Mouse (Mus musculus) kidney, embryonic 15.5 days (tissue): Measurements from ENCODE around the gene Arl2. TPM values are rescaled to one million over a fixed set of nuclear protein-coding genes. Genes with fewer than 3 reads are reported as not detected.
"Not testable (repeated sequence)": the region's sequence is repeated elsewhere in the genome, so short reads cannot be mapped to it uniquely, and the experiment has no call there.

ENCODE experiments used
- ATAC-seq: fragments of 200-750 bp; cut with Nextera tagmentation; replicated peaks from 2 replicates; pipeline ENCODE4 v1.8.0; 2017; ENCODE audit warnings: moderate TSS enrichment; ENCODE audit not compliant: low FRiP score
- H3K27ac ChIP-seq: fragments of 300-500 bp; sonication (generic); 2 replicates; pipeline ENCODE4 v1.5.1; 2015; ENCODE audit warnings: mild to moderate bottlenecking, inconsistent platforms
- H3K27me3 ChIP-seq: fragments of 300-500 bp; sonication (generic); 2 replicates; pipeline ENCODE4 v1.6.1; 2015; ENCODE audit warnings: inconsistent platforms
- H3K36me3 ChIP-seq: fragments of 300-500 bp; sonication (generic); 2 replicates; pipeline ENCODE4 v1.6.1; 2015; ENCODE audit warnings: inconsistent platforms
- H3K4me1 ChIP-seq: fragments of 300-500 bp; sonication (generic); 2 replicates; pipeline ENCODE4 v1.6.1; 2015; ENCODE audit warnings: inconsistent platforms
- H3K4me2 ChIP-seq: fragments of 300-500 bp; sonication (generic); 2 replicates; pipeline ENCODE4 v1.6.1; 2015; ENCODE audit warnings: moderate library complexity, mild to moderate bottlenecking, inconsistent platforms
- H3K4me3 ChIP-seq: fragments of 300-500 bp; sonication (generic); replicated peaks from 2 replicates; pipeline ENCODE4 v1.5.1; 2015; ENCODE audit warnings: mild to moderate bottlenecking, inconsistent platforms
- H3K9ac ChIP-seq: fragments of 300-500 bp; sonication (generic); 2 replicates; pipeline ENCODE4 v1.6.1; 2015; ENCODE audit warnings: mild to moderate bottlenecking, inconsistent platforms
- H3K9me3 ChIP-seq: fragments of 300-500 bp; sonication (generic); replicated peaks from 2 replicates; pipeline ENCODE4 v1.6.1; 2016; ENCODE audit warnings: inconsistent platforms
- WGBS: fragments of 180-500 bp; shearing (Covaris S2); methylation state at CpG from one replicate; pipeline ENCODE4 v1.1.7; 2015; ENCODE audit warnings: mixed read lengths; 5-methylcytosine and 5-hydroxymethylcytosine counted together
- polyA plus RNA-seq: library from polyadenylated mRNA; unstranded; fragments of >200 nt; fragmentation: Nextera tagmentation; extraction: Ambion mirVana; gene quantifications from 2 replicates; pipeline ENCODE4 v1.2.1, GENCODE M21; 2015

Gene Arl2
- polyA plus RNA-seq, 1 experiment from 2014 or later = 113 TPM

DNA sequence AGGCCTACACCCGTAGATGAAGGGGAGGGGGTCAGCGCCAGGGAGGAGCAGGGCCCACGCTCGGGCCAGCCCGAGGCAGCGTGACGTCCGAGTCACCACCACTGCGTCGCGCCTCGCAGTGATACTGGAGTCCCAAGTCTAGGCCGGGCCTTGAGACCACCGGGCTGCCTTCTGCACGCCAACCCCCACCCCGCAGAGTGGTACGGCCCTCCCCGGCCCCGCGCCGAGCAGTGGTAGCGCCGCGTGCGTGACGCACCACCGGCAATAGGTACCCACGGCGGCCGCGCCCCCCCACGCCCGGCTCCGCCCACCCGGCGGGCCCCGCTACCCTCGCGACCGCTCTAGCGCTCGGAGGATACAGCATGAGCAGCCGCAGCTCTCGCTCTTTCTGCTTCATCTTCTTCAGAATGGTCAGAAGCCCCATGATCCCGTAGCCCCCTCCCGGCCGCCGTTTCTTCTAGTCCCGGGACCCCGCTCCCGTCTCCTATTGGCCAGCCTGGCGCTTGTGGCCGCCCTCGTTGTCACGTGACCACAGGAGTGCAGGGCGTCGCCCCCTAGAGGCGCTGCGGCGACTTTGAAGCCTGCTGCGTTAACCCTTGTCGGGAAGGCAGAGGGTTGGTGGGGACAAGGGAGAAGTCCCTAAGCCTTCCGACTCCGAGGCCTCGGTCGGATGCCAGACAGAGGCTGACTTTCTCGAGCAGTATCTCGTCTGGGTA lies 512 bp downstream of the Arl2 start, which contains the start of gene Batf2:
TSS of gene Batf2 (plus strand) at position 306 of the 716 bp plus-strand sequence.
- under 1% methylated on average over 67 of the region's 68 CpGs for WGBS
- peak within 1 kb of the TSS; percentile 78 for H3K9ac ChIP-seq
- H3K9me3 ChIP-seq = 0 out of 2 replicates have a peak, but pooled peaks cover 2% of the 10 kb centered on the region
- H3K4me2 ChIP-seq = peak within 1 kb of the TSS; percentile 77
- H3K27me3 ChIP-seq = no peaks in the 10 kb centered on the region
- peaks cover 20% of the 10 kb centered on the region for H3K36me3 ChIP-seq
- peak within 1 kb of the TSS; percentile 71 for H3K4me3 ChIP-seq
- peaks cover 16% of the 10 kb centered on the region for H3K4me1 ChIP-seq
- ATAC-seq = peak; percentile 94
- peak within 1 kb of the TSS; percentile 94 for H3K27ac ChIP-seq

DNA sequence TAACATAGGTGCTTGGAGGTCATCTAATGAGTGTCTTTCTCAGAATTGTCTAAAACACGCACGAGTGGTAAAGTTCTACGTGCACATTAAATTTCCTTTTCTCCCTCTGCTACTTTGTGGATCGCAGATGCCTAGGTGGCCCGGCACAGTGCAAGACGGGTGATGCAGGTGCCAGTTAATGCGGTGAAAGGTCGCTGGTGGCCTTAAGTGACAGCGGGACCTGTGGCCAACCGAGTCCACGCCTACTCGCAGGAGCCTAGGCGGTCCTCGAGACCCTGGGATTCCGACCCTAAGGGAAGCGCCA lies 1.0 kb downstream of the Arl2 start:
- H3K36me3 ChIP-seq = peaks cover 26% of the 10 kb centered on the region
- 0 out of 2 replicates have a peak, but pooled peaks cover 2% of the 10 kb centered on the region for H3K9me3 ChIP-seq
- WGBS = 4% methylated on average over 16 of the region's 16 CpGs
- no peaks in the 10 kb centered on the region for H3K27me3 ChIP-seq
- H3K4me3 ChIP-seq = peak overlapping the region; percentile 71
- H3K27ac ChIP-seq = peak overlapping the region; percentile 94
- ATAC-seq = no peak
- peaks cover 16% of the 10 kb centered on the region for H3K4me1 ChIP-seq
- H3K4me2 ChIP-seq = peak overlapping the region; percentile 77
- peak overlapping the region; percentile 78 for H3K9ac ChIP-seq

DNA sequence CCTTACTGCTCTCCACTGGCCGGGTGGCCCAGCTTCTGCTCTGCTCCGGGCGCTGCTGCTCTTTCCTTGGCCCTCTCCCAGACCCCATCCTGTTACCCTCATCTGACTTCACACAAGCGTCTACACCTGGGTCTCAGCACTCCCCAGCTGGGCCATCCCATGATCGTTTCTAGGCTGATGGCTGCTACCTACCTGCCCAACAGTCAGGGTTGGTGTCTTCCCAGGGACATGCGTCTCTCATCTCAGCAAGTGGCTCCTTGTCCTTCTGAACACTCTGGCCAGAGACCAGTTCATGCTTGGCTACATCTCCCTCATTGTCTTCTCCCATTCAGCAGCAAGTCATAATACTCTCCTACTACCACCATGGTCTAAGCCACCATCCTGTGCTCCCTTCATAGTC lies 1.6 kb downstream of the Arl2 start:
- Histone ChIP-seq H3K4me3 (peak overlapping the region; percentile 71), H3K4me1 (peaks cover 16% of the 10 kb centered on the region), H3K4me2 (peak overlapping the region; percentile 77), H3K9me3 (0 out of 2 replicates have a peak, but pooled peaks cover 2% of the 10 kb centered on the region), H3K27ac (no peak overlapping the region), H3K36me3 (peaks cover 32% of the 10 kb centered on the region), H3K9ac (peak overlapping the region; percentile 78; the same call in 1 of the 2 replicates), H3K27me3 (no peaks in the 10 kb centered on the region)
- ATAC-seq = no peak
- 93% methylated on average over 6 of the region's 6 CpGs for WGBS

DNA sequence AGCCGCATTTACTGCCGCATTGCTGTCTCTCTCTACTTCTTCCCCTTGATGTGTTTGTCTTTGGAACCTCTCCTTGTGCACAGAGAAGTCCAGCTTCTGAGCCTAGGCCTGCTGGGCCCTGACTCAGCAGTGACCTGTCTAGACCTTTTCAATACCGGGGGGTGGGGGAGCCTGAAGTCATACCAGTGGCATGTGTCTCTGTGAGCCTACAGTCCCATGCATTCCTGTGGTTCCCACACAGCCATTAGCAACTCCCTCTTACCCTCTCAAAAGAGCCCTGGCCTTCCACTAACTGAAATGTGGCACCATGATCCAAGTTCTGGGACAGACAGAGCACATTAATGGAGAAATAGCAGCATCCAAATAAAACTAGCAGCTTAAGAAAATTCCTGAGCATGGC lies 5.0 kb downstream of the Arl2 start:
- ATAC-seq = no peak
- H3K4me3 ChIP-seq = no peak overlapping the region
- H3K27ac ChIP-seq = no peak overlapping the region
- H3K9me3 ChIP-seq = no peaks in the 10 kb centered on the region
- H3K4me2 ChIP-seq = no peak overlapping the region
- H3K36me3 ChIP-seq = peaks cover 40% of the 10 kb centered on the region
- 79% methylated on average over 3 of the region's 3 CpGs for WGBS
- H3K4me1 ChIP-seq = peaks cover 12% of the 10 kb centered on the region
- no peaks in the 10 kb centered on the region for H3K27me3 ChIP-seq
- H3K9ac ChIP-seq = no peak overlapping the region

- H3K9me3 ChIP-seq, H3K27me3 ChIP-seq, H3K4me2 ChIP-seq, H3K4me1 ChIP-seq, ATAC-seq, H3K27ac ChIP-seq, H3K4me3 ChIP-seq, H3K9ac ChIP-seq: not testable (repeated sequence)
- H3K36me3 ChIP-seq = peaks cover 38% of the 10 kb centered on the region
- 43% methylated on average over 1 of the region's 1 CpGs for WGBS
Observed at GRCm38 (mm10) chr19:6133197-6133596, 8.2 kb downstream of the Arl2 start.

- Histone ChIP-seq H3K27ac (0 out of 2 replicates have a peak overlapping the region, but pooled peaks have one; percentile 18), H3K4me3 (no peak overlapping the region), H3K9ac (no peak overlapping the region), H3K9me3 (no peaks in the 10 kb centered on the region), H3K36me3 (peaks cover 35% of the 10 kb centered on the region), H3K27me3 (no peaks in the 10 kb centered on the region), H3K4me1 (peaks cover 8% of the 10 kb centered on the region; the same call in 1 of the 2 replicates), H3K4me2 (no peak overlapping the region)
- 86% methylated on average over 7 of the region's 7 CpGs for WGBS
- ATAC-seq = no peak
Observed at GRCm38 (mm10) chr19:6132171-6132827, 9.0 kb downstream of the Arl2 start.

DNA sequence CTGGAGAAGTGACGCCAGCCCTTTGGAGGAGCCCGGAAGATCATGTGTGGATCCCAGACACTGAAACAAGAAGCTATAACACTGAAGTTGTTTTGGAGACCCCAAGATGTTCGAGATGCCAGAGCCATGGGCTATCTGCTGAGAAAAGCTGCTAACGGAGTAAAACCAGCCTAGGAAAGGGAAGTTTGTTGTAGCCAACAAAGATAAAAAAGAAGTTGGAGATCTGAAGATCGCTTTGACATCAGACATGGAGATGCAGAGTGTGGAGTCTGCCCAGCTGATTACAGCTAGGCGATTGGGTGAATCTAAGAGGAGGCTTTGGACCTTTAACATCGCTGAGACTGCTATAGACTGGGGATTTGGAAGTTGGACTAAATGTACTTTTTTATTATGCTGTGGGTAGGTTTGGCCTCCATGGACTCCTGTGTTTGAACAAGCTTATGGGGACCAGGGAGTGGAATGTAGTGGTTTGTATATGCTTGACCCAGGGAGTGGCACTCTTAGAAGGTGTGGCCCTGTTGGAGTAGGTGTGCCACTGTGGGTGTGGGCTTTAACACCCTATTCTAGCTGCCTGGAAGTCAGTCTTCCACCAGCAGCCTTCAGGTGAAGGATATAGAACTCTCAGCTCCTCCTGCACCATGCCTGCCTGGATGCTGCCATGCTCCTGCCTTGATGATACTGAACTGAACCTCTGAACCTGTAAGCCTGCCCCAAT lies 10.8 kb downstream of the Arl2 start:
- H3K9me3 ChIP-seq, ATAC-seq, H3K4me3 ChIP-seq, H3K27me3 ChIP-seq, H3K4me2 ChIP-seq, H3K9ac ChIP-seq, H3K27ac ChIP-seq: not testable (repeated sequence)
- Histone ChIP-seq H3K4me1 (peaks cover 13% of the 10 kb centered on the region), H3K36me3 (peaks cover 17% of the 10 kb centered on the region)
- 82% methylated on average over 7 of the region's 7 CpGs for WGBS

GRCm38 (mm10) chr19:6127760-6128341 lies 13.5 kb downstream of the Arl2 start, which contains the start of gene Snx15:
Snx15 (minus strand) TSS chr19:6128304.
- Histone ChIP-seq H3K36me3 (no peaks in the 10 kb centered on the region), H3K9me3 (no peaks in the 10 kb centered on the region), H3K4me3 (peak within 1 kb of the TSS; percentile 65), H3K27ac (peak within 1 kb of the TSS; percentile 97), H3K9ac (peak within 1 kb of the TSS; percentile 66), H3K4me2 (peak within 1 kb of the TSS; percentile 73), H3K4me1 (peaks cover 11% of the 10 kb centered on the region), H3K27me3 (no peaks in the 10 kb centered on the region)
- peak; percentile 95 for ATAC-seq
- under 1% methylated on average over 32 of the region's 32 CpGs for WGBS

DNA sequence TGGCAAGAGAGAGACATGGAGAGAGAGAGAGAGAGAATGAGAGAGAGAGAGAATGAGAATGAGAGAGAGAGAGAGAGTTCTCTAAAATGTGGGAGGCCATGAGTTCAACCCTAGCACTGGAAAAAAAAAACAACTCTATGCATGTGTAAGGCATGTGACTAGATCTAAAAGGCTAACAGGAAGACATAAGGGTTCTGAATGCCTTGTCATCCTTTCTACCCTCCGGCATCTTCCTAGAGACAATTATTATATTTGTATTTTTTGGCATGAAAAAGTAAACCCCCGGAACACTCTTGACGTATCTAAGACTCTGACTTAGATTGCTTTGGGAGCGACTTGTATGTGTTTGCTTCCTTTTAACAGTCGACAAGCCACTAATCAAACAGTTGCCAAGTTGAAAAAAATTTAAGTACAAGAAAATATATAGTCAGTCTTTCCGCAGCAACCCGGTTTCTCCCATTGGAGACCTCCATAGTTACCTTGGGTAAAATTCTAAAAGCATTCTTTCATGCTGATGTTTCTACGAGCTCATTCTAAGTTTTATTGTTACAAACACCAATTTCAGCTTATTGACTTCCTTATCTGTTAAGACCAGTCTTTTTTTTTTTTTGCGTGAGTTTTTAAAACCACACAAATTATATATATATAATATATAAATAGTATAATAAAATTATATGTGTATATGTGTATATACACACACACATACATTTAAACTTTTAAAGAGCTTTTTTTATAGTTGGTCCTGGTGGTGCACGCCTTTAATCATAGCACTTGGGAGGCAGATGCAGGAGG lies 14.4 kb downstream of the Arl2 start:
- WGBS = 62% methylated on average over 10 of the region's 10 CpGs
- Histone ChIP-seq H3K4me3 (peak overlapping the region; percentile 65), H3K9ac (peak overlapping the region; percentile 66; the same call in 1 of the 2 replicates), H3K36me3 (no peaks in the 10 kb centered on the region; the same call in 1 of the 2 replicates), H3K27ac (peak overlapping the region; percentile 97), H3K4me2 (peak overlapping the region; percentile 73), H3K27me3 (no peaks in the 10 kb centered on the region), H3K4me1 (peaks cover 11% of the 10 kb centered on the region), H3K9me3 (no peaks in the 10 kb centered on the region)
- ATAC-seq = no peak

DNA sequence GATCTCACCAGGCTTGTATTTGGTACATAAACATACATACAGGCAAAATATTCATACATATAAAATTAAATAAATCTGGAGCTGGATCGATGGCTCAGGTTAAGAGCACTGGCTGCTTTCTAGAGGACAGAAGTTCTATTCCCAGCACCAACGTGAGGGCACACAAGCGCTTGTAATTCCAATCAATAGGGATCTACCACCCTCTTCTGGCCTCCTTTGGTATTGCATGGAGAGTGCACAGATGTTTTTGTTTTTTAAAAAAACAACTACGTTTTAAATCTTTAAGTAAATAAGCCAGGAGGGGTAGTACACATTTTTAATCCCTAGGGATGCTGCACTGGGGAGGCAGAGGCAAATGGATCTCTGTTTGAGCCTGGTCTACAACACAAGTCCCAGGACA lies 15.1 kb downstream of the Arl2 start:
- Histone ChIP-seq H3K9ac (no peak overlapping the region), H3K4me3 (no peak overlapping the region), H3K27ac (no peak overlapping the region), H3K27me3 (no peaks in the 10 kb centered on the region), H3K9me3 (no peaks in the 10 kb centered on the region), H3K36me3 (no peaks in the 10 kb centered on the region; the same call in 1 of the 2 replicates), H3K4me2 (no peak overlapping the region), H3K4me1 (peaks cover 15% of the 10 kb centered on the region)
- no peak for ATAC-seq
- WGBS = 28% methylated on average over 4 of the region's 4 CpGs

DNA sequence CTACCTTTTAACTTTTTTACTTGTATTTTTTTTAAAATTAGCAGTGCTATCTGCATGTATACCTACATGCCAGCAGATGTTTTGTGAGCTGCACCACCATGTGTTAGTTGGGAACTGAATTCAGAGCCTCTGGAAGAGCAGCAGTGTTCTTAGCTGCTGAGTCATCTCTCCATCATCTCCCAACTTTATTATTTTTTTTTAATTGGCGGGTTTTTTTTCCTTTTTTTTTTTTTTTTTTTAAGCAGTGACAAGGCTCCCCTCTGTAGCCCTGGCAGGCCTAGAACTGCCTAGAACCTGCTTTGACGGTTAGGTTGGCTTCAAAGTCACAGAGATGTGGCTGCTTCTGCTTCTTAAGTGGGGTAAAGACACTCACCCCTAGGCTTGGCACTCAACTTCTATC lies 16.4 kb downstream of the Arl2 start:
- no peaks in the 10 kb centered on the region for H3K27me3 ChIP-seq
- H3K36me3 ChIP-seq = peaks cover 7% of the 10 kb centered on the region; the same call in 1 of the 2 replicates
- H3K4me1 ChIP-seq = peaks cover 15% of the 10 kb centered on the region
- H3K27ac ChIP-seq = no peak overlapping the region
- H3K4me3 ChIP-seq = no peak overlapping the region
- H3K9ac ChIP-seq = no peak overlapping the region
- no peaks in the 10 kb centered on the region for H3K9me3 ChIP-seq
- WGBS = 76% methylated on average over 2 of the region's 2 CpGs
- H3K4me2 ChIP-seq = no peak overlapping the region
- no peak for ATAC-seq
